Mouse (Mus musculus) brown adipose tissue, adult 24 weeks (tissue): ENCODE measurements around the gene Tmem106a. TPM values are rescaled to one million over a fixed set of nuclear protein-coding genes. Genes with fewer than 3 reads are reported as not detected.

Experiments
- H3K27ac ChIP-seq: fragments of 200-500 bp; replicated peaks from 2 replicates; pipeline ENCODE4 v1.5.1; 2012; ENCODE audit warnings: low read depth, mild to moderate bottlenecking, low read length
- H3K4me1 ChIP-seq: fragments of 200-500 bp; 2 replicates; pipeline ENCODE4 v1.6.1; 2012; ENCODE audit warnings: low read length, mixed read lengths; ENCODE audit not compliant: control insufficient read depth, insufficient read depth, insufficient read length
- H3K4me3 ChIP-seq: fragments of 200-500 bp; 2 replicates; pipeline ENCODE4 v1.5.1; 2012; ENCODE audit warnings: low read depth, mild to moderate bottlenecking, low read length, moderate library complexity; ENCODE audit not compliant: insufficient read depth
- polyA plus RNA-seq: library from polyadenylated mRNA; stranded (reverse); fragments of >200 nt; gene quantifications from 2 replicates; pipeline ENCODE4 v1.2.4, GENCODE M21; 2012; ENCODE audit not compliant: missing spikeins, insufficient read depth, insufficient read length

Gene Tmem106a
- polyA plus RNA-seq = 31.8 and 39.5 TPM in 2 replicates

GRCm38 (mm10) chr11:101582054-101583035, at the start of gene Tmem106a:
Gene Tmem106a (plus strand): TSS chr11:101582242.
- H3K4me3 ChIP-seq = peak within 1 kb of the TSS; percentile 85
- H3K27ac ChIP-seq = peak within 1 kb of the TSS; percentile 97
- no peaks in the 10 kb centered on the region for H3K4me1 ChIP-seq

- no peak overlapping the region for H3K27ac ChIP-seq
- no peak overlapping the region for H3K4me3 ChIP-seq
- no peaks in the 10 kb centered on the region for H3K4me1 ChIP-seq
These were observed 38.5 kb upstream of the Tmem106a start for GRCm38 (mm10) chr11:101543533-101543932.

- H3K27ac ChIP-seq = no peak overlapping the region
These were observed 37.9 kb upstream of the Tmem106a start for GRCm38 (mm10) chr11:101544132-101544531.

GRCm38 (mm10) chr11:101548526-101548925, 33.5 kb upstream of the Tmem106a start:
- H3K27ac ChIP-seq = no peak overlapping the region
- no peak overlapping the region for H3K4me3 ChIP-seq
- H3K4me1 ChIP-seq = no peaks in the 10 kb centered on the region

More at GRCm38 (mm10) chr11:101544132-101544531, 37.9 kb upstream of the Tmem106a start:
- no peaks in the 10 kb centered on the region for H3K4me1 ChIP-seq
- no peak overlapping the region for H3K4me3 ChIP-seq

DNA sequence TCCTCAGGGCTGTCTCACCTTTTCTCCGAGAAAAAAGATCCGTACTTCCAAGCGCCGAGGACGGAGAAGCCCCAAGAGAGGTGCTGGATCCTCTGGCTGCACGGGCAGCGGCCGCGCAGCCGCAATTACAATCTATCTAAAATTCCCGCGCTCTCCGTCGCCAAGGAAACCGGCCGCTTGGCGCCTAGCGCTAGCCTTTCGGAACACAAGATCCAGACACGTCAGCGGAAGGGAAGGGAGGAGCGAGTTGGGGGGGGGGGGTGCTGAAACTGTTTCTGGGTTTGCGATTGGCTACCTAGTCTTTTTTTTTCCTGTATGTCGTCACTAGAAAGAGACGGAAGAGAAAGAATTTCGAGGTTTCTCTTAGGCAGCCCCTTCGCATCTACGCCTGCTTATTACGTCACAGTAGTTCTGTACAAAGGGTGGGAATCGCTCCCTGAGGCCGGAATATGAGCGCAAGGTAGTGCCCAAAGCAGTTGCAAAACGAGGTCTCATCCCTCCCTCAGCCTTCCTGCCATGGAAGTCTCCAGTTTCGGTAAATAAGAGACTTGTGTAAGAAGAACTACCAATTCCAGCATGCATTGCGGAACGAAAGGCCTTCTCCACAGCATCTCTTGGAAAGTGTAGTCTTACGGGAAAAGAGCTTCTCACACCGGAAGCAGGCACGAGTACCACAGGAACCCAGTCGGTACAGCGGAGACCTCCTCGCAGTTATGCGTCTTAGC, 30.1 kb upstream of the Tmem106a start, which contains the start of the genes Brca1 and Nbr1:
Gene Brca1, minus strand, starts transcription at position 205 of the 725 bp plus-strand sequence.
Gene Nbr1, plus strand, starts transcription at position 399 of the 725 bp plus-strand sequence.
- H3K4me1 ChIP-seq = peaks cover 5% of the 10 kb centered on the region; the same call in 1 of the 2 replicates
- H3K27ac ChIP-seq = peak within 1 kb of the TSS; percentile 97
- peak within 1 kb of the TSS; percentile 78 for H3K4me3 ChIP-seq

DNA sequence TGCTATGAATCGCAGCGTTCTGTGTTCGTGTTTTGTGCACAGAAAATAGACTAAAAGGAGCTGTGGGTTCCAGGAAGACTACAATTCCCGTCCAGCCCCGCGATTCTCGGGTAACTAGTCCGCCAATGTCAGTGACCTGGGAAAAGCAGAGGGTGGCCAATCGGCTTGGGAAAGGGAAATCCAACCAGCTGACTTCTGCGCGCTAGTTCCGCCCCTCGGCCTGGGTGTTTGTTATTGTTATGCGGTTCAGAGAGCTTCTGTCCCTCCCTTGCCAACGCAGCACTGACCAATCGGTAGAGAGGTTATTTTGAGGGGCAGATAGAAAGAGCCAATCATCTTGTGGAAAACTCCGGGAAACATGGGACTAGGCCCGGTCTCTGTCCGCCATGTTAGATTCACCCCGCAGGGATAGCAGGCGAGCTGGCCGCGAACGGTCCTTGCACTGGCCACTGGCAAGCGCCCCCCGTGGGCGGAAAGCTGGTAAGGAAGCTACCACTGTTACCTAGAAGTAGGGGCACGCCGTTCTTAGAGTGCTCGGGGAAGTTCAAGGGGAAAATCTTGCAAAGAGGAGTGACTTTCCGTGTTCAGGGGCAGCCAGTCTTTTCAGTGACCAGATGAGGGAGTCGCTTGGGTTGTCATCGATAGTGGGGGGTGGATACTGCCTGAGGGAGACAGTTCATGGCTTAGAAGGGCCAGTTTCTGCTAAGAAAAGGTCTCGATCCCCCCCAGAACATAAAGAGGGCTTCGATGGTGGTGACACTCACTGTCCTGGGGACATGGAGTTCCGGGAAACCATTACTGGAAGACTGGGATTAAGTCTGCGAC, 29.4 kb upstream of the Tmem106a start:
- H3K27ac ChIP-seq = peak overlapping the region; percentile 97
- peak overlapping the region; percentile 78 for H3K4me3 ChIP-seq
- peaks cover 5% of the 10 kb centered on the region; the same call in 1 of the 2 replicates for H3K4me1 ChIP-seq

DNA sequence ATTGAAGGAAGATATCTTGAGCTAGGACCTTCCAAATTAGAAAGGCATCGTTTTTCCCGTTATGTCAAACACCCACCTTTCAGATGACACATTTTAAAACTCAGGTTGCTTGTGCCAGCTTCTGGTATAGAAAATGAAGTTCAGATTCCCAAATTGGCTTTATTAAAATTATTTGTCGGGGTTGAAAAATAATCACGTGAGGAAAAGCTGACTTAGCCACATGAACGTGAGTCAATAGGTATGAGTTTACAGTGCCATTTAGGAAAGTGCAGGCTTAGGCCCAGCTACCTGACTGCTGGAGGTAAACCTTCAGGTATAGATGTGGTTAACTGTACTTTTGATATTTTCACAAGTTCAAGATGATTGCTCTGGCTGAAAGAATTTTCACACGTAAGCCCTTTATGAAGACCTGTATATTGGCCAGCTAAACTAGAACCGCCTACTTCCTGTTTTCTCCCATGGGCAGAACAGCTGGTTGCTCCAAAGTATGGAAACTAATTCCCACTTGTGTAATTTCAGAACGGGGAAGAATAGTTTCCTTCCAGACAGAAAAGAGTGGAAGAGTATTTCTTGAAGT, 28.6 kb upstream of the Tmem106a start:
- peak overlapping the region; percentile 78 for H3K4me3 ChIP-seq
- H3K4me1 ChIP-seq = peaks cover 5% of the 10 kb centered on the region; the same call in 1 of the 2 replicates
- H3K27ac ChIP-seq = peak overlapping the region; percentile 72

DNA sequence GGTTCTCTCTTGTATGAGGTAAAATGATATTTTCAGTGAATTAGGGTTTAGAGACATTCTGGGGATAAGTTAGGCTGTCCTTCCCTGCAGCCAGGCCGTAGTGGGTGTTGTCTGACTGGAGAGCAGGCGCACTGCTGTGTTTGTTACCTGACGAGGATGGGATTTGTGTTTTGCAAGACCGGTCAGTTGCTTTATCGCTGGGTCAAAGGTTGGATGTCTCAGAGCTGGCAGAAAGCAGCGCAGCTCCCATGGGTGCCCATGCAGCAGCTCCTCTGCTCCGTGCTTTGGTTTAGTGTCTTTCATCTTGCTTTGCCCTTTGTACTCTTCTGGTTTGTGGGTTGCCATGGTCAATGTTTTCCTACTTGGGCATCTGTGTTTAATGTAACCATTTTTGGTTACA, 25.5 kb upstream of the Tmem106a start:
- no peak overlapping the region for H3K27ac ChIP-seq
- H3K4me3 ChIP-seq = no peak overlapping the region
- H3K4me1 ChIP-seq = peaks cover 5% of the 10 kb centered on the region; the same call in 1 of the 2 replicates

DNA sequence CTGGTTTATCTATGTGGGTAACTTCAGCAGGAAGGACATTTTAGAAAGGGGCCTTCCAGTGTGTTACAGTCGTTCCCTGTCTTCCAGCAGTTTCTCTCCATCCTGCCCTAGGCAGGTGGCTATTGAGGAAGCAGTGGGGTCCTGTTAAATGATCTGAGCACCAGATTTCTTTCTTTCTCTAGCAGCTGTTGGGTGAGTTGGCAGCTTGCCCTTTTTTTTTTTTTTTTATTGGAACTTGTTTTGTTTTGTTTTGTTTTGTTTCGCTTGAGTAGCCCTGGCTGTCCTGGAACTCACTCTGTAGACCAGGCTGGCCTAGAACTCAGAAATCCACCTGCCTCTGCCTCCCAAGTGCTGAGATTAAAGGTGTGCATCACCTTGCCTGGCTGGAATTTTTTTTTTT, 25.1 kb upstream of the Tmem106a start:
- Histone ChIP-seq H3K4me1 (peaks cover 5% of the 10 kb centered on the region; the same call in 1 of the 2 replicates), H3K27ac (no peak overlapping the region), H3K4me3 (no peak overlapping the region)

DNA sequence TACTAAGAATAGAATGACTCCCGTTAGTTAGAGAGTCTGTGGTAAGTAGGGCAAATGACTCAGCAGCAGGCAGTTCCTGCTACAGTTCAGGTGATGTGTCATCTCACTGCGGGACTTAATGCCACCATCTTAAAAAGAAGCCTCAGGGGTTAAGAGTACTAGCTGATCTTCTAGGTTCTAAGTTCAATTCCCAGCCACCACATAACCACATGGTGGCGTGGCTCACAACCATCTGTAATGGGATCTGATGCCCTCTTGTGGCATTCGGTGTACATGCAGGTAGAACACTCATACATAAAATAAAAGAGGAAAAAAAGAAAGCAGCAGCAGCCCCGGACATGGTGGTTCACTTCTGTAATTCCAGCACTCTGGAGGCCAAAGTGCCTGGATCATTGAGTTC, 19.7 kb upstream of the Tmem106a start:
- no peaks in the 10 kb centered on the region for H3K4me1 ChIP-seq
- no peak overlapping the region for H3K27ac ChIP-seq
- H3K4me3 ChIP-seq = no peak overlapping the region

DNA sequence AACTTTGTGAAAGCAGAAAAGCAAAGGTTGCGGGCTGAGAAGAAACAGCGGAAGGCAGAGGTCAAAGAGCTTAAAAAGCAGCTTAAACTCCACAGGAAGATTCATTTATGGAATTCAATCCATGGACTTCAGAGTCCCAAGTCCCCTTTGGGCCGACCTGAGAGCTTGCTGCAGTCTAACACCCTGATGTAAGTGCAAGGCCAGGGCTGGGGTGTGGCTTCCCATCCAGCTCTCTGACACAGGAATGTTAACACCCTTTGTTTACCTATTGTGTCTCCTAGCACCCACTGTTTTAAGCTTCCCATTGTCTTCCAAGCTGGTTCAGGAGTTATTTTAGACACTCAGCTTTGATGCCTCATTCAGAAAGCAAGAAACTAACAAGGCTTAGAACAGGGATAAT, 13.6 kb upstream of the Tmem106a start:
- H3K4me1 ChIP-seq = no peaks in the 10 kb centered on the region
- H3K27ac ChIP-seq = no peak overlapping the region
- no peak overlapping the region for H3K4me3 ChIP-seq

- Histone ChIP-seq H3K4me3 (no peak overlapping the region), H3K27ac (no peak overlapping the region), H3K4me1 (no peaks in the 10 kb centered on the region)
These were observed 5.9 kb upstream of the Tmem106a start for GRCm38 (mm10) chr11:101576116-101576515.

- H3K27ac ChIP-seq = no peak overlapping the region
- no peak overlapping the region for H3K4me3 ChIP-seq
- no peaks in the 10 kb centered on the region for H3K4me1 ChIP-seq
These were observed 819 bp upstream of the Tmem106a start for GRCm38 (mm10) chr11:101581081-101581764.

GRCm38 (mm10) chr11:101583205-101583604, 1.2 kb downstream of the Tmem106a start:
- Histone ChIP-seq H3K4me3 (peak overlapping the region; percentile 85), H3K27ac (peak overlapping the region; percentile 97), H3K4me1 (no peaks in the 10 kb centered on the region)
